Mouse (Mus musculus) megakaryocyte, embryonic 14.5 days (primary cell): ENCODE measurements at regions not wholly inside any gene's neighbourhood (a gene's known extent, or its start where the extent isn't known, plus 50 kb on each side); places are given as distances from the start of the nearest gene placed in this dataset.

Source experiments
- H3K27me3 ChIP-seq: replicated peaks from 2 replicates; pipeline ENCODE3; 2012; ENCODE audit warnings: inconsistent platforms
- H3K36me3 ChIP-seq: replicated peaks from 2 replicates; pipeline ENCODE3; 2012; ENCODE audit warnings: low read length, inconsistent platforms, mixed read lengths
- H3K4me1 ChIP-seq: 2 replicates; pipeline ENCODE4 v1.6.1; 2012; ENCODE audit warnings: inconsistent platforms
- H3K4me3 ChIP-seq: replicated peaks from 2 replicates; pipeline ENCODE3; 2012; ENCODE audit warnings: moderate library complexity, mild to moderate bottlenecking, inconsistent platforms
- H3K9me3 ChIP-seq: 2 replicates; pipeline ENCODE4 v1.6.1; 2012; ENCODE audit warnings: inconsistent platforms
- FLI1 ChIP-seq: IDR thresholded peaks from 2 replicates; pipeline ENCODE4 v1.6.1; 2012; ENCODE audit warnings: low read length, inconsistent platforms, mixed read lengths
- GATA1 ChIP-seq: IDR thresholded peaks from 3 replicates; pipeline ENCODE4 v1.6.1; 2012; ENCODE audit warnings: mixed read lengths, low read length, inconsistent platforms, borderline replicate concordance

GRCm38 (mm10) chr12:58901931-58902330 is 109.9 kb downstream of the Sec23a start:
- Histone ChIP-seq H3K27me3 (no peaks in the 10 kb centered on the region), H3K4me1 (peaks cover 9% of the 10 kb centered on the region), H3K36me3 (no peaks in the 10 kb centered on the region), H3K4me3 (no peak overlapping the region), H3K9me3 (no peaks in the 10 kb centered on the region)
- TF ChIP-seq FLI1, result no peak
- no peak for TF ChIP-seq GATA1

- Histone ChIP-seq H3K36me3 (no peaks in the 10 kb centered on the region), H3K9me3 (0 out of 2 replicates have a peak, but pooled peaks cover 5% of the 10 kb centered on the region), H3K27me3 (no peaks in the 10 kb centered on the region), H3K4me3 (no peak overlapping the region), H3K4me1 (no peaks in the 10 kb centered on the region)
- TF ChIP-seq FLI1 (no peak), GATA1 (no peak)
These were observed 136.0 kb downstream of the Sec23a start for GRCm38 (mm10) chr12:58875808-58876207.

- H3K9me3 ChIP-seq, result no peaks in the 10 kb centered on the region
- TF ChIP-seq FLI1, result no peak
- no peak for TF ChIP-seq GATA1
- H3K36me3 ChIP-seq, result no peaks in the 10 kb centered on the region
- H3K27me3 ChIP-seq, result no peaks in the 10 kb centered on the region
- H3K4me3 ChIP-seq, result no peak overlapping the region
- no peaks in the 10 kb centered on the region for H3K4me1 ChIP-seq
These were observed 139.4 kb downstream of the Sec23a start for GRCm38 (mm10) chr12:58872465-58872864.

GRCm38 (mm10) chr12:58856498-58856897 is 155.3 kb downstream of the Sec23a start:
- H3K27me3 ChIP-seq, result no peaks in the 10 kb centered on the region
- TF ChIP-seq FLI1, result no peak
- TF ChIP-seq GATA1, result no peak
- no peak overlapping the region for H3K4me3 ChIP-seq
- no peaks in the 10 kb centered on the region for H3K9me3 ChIP-seq
- H3K36me3 ChIP-seq, result no peaks in the 10 kb centered on the region
- H3K4me1 ChIP-seq, result no peaks in the 10 kb centered on the region

- H3K4me3 ChIP-seq, result no peak overlapping the region
- no peaks in the 10 kb centered on the region for H3K36me3 ChIP-seq
- no peaks in the 10 kb centered on the region for H3K27me3 ChIP-seq
- TF ChIP-seq GATA1, result no peak
- no peak for TF ChIP-seq FLI1
- no peaks in the 10 kb centered on the region for H3K4me1 ChIP-seq
- H3K9me3 ChIP-seq, result no peaks in the 10 kb centered on the region
These were observed 160.0 kb downstream of the Sec23a start for GRCm38 (mm10) chr12:58851677-58852385.

GRCm38 (mm10) chr12:58829656-58830055 is 182.2 kb downstream of the Sec23a start:
- Histone ChIP-seq H3K9me3 (no peaks in the 10 kb centered on the region), H3K36me3 (no peaks in the 10 kb centered on the region), H3K27me3 (no peaks in the 10 kb centered on the region), H3K4me3 (no peak overlapping the region), H3K4me1 (no peaks in the 10 kb centered on the region; the same call in 1 of the 2 replicates)
- TF ChIP-seq GATA1 (no peak), FLI1 (no peak)

GRCm38 (mm10) chr12:58827864-58828263 is 184.0 kb downstream of the Sec23a start:
- H3K27me3 ChIP-seq, result no peaks in the 10 kb centered on the region
- no peaks in the 10 kb centered on the region for H3K9me3 ChIP-seq
- no peaks in the 10 kb centered on the region for H3K36me3 ChIP-seq
- TF ChIP-seq GATA1 (no peak), FLI1 (no peak)
- no peak overlapping the region for H3K4me3 ChIP-seq
- peaks cover 15% of the 10 kb centered on the region for H3K4me1 ChIP-seq

GRCm38 (mm10) chr12:58825139-58825921 is 186.5 kb downstream of the Sec23a start:
- Histone ChIP-seq H3K4me1 (peaks cover 22% of the 10 kb centered on the region), H3K27me3 (no peaks in the 10 kb centered on the region), H3K9me3 (no peaks in the 10 kb centered on the region), H3K36me3 (no peaks in the 10 kb centered on the region), H3K4me3 (no peak overlapping the region)
- TF ChIP-seq GATA1, result no peak
- TF ChIP-seq FLI1, result no peak

GRCm38 (mm10) chr12:58822971-58823370 is 188.8 kb downstream of the Sec23a start:
- Histone ChIP-seq H3K36me3 (no peaks in the 10 kb centered on the region), H3K9me3 (no peaks in the 10 kb centered on the region), H3K4me1 (peaks cover 22% of the 10 kb centered on the region), H3K4me3 (peak overlapping the region; percentile 67), H3K27me3 (no peaks in the 10 kb centered on the region)
- no peak for TF ChIP-seq FLI1
- no peak for TF ChIP-seq GATA1

GRCm38 (mm10) chr12:58804068-58804467 is 207.7 kb downstream of the Sec23a start:
- no peak overlapping the region for H3K4me3 ChIP-seq
- H3K4me1 ChIP-seq, result peaks cover 11% of the 10 kb centered on the region; the same call in 1 of the 2 replicates
- H3K36me3 ChIP-seq, result no peaks in the 10 kb centered on the region
- no peaks in the 10 kb centered on the region for H3K27me3 ChIP-seq
- H3K9me3 ChIP-seq, result no peaks in the 10 kb centered on the region
- TF ChIP-seq FLI1, result no peak
- TF ChIP-seq GATA1, result no peak
